Mouse (Mus musculus) heart, postnatal 0 days (tissue): Measurements from ENCODE around the gene Ttll7.
A peak's percentile ranks its signal among the peaks of the same experiment; 100 is the strongest.

Experiments
- CTCF ChIP-seq: IDR thresholded peaks from 2 replicates; pipeline ENCODE4 v1.5.1; 2016; ENCODE audit warnings: antibody characterized with exemption, control low read depth, low read depth
- EP300 ChIP-seq: IDR thresholded peaks from 2 replicates; pipeline ENCODE4 v1.6.1; 2016; ENCODE audit warnings: antibody characterized with exemption, low read depth

- TF ChIP-seq CTCF = peak; percentile 53
- no peak for TF ChIP-seq EP300
Measured at GRCm38 (mm10) chr3:146939391-146940250, 87.5 kb downstream of the Ttll7 start.
